Mouse (Mus musculus) 3134 (cell line): ENCODE measurements around the gene Prph2.

Experiments used
- DNase-seq: peaks from one replicate; pipeline ENCODE4 v3.0.0-alpha.2; 2011; ENCODE audit warnings: low spot score; ENCODE audit not compliant: insufficient read length; ENCODE audit errors: extremely low read depth

Prph2 gene

DNA sequence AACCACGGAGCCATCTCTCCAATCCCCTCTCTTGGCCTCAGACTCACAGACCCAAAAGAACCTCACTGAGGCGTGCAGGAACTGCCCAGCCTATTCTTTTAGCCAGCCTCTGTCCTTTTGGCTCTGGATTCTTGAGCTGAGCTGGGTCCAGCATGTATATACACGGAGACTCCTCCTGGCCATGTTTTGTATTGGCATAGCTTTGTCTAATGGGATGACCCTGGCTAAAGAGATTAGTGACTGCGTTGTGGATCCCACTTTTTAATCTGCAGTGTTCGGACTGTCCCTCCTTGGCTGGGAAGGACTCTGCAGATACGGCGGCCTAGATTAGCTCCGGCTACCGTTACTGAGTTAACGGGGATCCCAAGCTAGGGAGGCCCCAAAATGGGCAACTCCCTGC lies at the start of gene Prph2:
Prph2 (plus strand) TSS at position 274 of the 400 bp plus-strand sequence.
- DNase-seq: no peak

DNA sequence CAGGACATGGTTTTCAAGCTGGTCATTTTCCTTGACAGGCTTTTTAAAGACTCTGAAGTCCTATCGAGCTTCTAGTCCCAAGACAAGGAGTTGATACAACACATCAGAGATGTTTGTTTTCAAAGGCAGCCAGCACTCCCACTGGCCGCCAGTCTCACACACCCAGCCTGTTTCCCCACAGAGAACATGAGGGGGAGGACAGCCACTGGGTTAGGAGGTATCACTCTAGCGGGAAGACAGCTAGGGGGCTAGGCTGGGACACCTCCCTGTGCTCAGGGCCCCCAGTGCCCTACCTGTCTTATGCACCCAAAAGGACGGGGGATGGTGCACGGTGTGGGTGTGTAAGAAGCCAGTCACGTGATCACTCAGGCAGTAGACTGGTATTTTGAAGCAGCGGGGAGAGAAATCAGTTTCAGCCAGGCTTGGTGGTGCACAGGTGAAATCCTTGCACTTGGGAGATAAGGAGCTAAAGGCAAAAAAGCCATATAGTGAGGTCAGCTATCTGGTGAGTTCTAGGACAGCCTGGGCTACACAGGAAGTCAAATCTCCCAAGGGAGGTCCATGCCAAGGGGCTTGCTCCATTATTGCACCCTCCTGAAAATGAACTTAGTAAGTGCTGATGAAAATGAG lies 45.6 kb upstream of the Prph2 start:
- DNase-seq: no peak

DNA sequence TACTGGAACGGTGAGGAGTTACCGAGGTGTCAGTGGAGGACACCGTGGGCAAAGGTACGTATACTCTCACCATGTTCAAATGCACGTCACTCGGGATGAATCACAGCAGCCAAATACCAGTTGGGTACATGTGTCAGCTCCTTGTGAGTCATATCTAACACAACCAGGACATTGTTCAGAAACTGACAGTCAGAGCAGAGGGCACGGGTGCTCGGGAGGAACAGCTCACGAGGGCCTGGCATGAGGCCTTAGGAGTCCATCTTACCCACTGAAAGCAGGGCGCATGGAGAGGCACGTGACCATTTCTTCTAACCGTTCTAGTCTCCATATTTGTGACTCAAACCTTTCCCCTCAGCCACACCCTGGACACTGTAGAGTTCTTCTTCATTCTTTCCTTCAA lies 43.4 kb upstream of the Prph2 start:
- DNase-seq: peak; percentile 86

DNA sequence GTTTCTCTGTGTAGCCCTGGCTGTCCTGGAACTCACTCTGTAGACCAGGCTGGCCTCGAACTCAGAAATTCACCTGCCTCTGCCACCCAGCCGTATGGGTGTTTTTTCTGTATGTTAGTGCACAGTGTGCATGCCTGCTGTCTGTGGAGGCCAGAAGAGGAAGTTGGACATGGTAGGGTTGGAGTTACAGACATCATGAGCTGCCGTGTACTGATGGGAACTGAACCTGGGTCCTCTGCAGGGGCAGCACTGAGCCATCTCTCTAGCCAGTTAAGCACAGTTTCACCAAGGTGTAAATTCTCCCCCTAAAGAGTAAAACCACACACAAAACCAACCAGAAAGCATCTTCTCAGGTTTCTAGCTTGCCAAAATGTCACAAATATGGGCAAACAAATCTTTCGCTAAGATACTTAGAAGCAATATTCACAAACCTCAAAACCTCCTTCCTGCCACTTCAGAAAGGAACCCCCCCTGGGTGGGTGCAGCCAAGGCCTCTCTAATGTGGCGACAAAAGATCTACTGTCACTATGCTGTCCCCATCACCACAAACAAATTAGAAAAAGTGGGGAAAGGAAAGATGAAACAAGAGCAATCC lies 40.0 kb upstream of the Prph2 start:
- no peak for DNase-seq

DNA sequence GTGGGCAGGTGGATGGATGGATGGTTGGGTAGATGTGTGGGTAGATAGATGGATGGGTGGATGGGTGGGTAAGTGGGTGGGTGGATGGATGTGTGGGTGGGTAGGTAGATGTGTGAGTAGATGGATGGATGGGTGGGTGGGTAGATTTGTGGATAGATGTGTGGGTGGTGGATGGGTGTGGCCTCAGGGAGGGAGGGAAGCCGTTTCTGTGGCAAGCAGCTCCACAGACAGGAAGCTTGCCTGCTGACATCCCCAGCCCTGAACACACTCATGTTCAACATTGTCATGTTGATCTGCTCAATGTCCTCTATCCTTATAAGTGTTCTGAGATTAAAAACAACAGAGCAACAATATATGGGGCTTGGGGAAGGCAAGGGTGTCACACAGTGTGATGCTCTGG lies 39.3 kb upstream of the Prph2 start:
- no peak for DNase-seq

DNA sequence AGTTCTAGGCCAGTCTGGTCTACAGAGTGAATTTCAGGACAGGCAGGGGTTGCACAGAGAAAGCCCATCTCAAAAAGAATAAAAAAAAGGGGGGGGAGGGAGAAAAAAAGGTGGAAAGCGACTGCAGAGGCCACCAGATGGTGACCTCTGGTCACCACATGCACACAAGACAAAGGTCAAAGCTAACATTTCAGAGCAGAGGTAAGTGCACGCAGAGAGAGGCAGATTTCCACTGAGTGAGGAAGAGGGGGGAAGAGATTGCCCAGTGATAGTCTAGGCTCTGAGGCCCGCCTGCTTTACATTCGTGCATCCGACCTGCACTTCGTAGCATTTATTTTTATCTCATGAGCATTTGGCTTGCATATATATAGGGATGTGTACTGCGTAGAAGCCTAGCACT lies 37.5 kb upstream of the Prph2 start:
- DNase-seq: no peak

DNA sequence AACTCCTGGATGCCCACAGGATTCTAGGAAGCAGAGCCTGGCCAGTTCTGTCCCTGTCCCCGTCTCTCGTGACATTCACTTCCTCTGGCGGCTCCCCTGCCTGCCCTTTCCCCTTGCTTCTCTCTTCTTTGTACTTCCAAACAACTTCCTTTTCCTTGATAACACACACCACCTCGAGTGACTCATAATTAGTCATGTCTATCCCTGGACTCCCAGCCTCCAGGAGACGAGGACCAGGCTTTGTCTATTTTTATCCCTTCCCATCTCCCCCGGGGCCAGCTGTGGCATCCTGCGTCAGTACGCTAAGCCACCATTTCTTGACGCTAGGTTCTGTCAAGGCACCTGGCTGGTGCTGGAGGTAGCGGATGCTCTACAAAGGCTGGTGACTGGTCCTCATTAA lies 36.1 kb upstream of the Prph2 start:
- peak; percentile 78 for DNase-seq

DNA sequence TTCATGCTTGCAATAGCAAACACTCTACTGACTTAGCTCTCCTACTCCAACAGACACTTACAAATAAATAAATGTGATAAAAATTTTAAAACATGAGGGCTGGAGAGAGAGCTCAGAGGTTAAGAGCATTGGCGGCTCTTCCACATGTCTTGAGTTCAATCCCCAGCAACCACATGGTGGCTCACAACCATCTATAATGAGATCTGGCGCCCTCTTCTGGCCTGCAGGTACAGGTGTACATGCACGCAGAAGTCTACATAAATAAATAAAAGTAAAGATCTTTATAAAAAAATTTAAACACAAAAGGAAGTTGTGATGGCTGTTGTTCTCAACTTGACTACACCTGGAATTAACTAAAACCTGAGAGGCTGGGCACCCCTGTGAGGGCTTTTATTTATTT lies 34.6 kb upstream of the Prph2 start:
- DNase-seq: no peak

DNA sequence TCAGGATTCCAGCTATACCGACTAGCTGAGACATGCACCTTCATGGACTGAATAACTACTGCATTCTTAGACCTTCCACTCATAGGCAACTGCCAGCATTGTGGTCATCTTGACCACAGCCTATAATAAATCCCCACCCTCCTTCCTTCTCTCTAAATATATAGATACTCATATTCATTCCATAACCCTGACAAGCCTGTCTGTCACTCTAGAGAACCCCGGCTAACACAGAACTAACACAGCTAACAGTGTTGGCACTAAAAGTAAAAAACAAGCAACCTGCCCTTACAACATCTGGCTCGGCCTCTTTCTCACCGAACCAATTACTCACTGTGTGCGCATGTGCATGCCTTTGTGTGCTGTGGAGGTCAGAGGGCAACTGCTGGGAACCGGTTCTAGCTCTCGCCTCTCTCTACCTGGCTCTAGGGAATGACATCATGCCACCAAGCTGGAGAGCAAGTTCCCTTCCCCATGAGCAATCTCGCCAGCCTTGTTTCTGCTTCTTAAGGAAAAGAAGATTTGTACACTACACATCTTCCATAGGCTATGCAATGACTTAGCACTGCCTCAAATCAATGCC lies 33.8 kb upstream of the Prph2 start:
- peak; percentile 64 for DNase-seq

DNA sequence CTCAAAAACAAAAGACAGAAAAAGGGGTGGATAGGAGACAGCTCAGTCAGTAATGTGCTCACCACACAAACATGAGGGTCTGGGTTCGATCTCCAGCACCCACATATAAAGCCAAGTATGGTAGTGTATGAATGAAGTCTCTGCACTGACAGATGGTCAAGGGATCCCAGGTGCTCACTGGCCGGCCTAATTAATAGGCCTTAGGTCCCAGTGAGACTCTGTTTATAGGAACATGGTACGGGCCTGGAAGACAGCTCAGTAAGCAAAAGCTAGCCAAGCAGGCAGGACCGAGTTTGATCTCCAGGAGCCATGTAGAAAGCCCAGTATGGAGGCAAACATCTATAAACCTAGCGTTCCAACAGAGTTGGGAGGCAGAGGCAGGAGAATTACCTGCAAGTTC lies 33.2 kb upstream of the Prph2 start:
- DNase-seq: no peak

DNA sequence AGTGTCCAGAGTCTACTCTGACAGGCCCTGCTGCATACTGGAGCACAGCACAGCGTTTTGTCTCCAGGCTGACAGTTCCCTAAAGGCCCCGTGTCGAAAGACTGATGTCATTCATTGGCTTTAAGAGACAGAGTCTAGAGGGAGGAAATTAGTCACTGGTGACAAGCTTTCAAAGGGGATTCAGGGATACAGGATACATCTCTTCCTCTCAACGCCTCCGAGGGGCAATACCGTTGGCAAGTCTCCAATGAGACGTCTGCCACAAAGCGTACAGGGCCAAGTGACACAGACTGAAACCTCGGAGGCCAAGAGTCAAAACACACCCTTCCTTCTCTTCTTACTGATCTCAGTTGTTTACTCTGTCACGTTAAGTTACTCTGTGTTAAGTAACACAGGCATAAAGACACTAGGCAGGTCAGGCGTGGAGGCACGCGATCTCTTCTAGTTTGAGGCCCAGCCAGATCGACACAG lies 30.4 kb upstream of the Prph2 start:
- DNase-seq: peak; percentile 71

DNA sequence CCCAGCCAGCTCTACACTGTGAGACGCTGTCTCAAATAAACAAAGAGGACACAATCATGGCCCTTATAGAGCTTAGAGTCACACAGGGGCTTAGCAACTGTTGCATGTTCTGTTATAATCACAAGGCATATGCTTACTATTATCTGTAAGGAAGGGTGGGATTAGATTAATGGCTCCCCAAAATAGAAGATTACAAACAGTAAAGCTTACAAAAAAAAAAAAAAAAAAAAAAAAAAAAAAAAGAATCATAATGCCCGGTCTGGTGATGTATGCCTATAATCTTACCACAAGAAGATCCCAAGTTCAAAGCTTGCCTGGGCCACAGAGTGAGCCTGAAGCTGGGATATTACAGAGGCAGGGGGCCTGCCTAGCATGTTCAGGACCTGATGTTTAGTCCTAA lies 29.9 kb upstream of the Prph2 start:
- DNase-seq: no peak

DNA sequence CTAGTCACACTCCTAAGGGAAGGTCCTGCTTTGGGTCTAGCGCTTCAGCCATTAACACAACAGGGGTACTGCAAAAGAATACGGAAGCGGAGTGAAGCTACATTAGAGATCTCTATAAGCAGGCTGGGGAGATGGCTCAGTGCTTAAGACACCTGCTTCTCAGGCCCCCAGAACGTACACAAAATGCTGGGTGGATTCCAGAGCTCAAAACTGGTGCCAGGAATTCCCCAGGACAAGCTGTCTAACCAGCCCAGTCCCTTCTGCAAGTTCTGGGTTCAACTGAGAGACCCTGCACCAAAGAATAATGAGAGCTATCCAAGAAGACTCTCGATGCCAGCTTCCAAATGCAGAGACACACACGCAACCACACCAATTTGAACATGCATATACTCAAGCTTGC lies 28.5 kb upstream of the Prph2 start:
- no peak for DNase-seq

DNA sequence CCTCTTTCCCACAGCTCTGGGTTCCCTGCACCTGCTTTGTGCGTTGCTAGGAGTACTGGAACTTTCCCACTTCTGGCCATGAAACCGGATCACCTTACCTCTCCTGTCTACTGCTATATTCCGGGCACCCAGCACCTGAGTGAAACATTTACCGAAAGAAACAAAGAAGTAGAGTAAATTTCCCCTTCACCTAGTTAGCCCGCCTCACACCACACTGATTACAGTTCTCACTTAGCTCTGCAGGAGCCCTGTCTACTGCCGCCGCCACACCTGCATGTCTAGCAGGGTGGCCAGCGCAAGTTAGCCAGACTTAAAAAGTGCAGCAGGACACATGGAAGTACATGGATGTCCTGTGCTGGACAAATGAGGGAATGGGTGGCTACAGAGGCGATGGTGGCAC lies 27.2 kb upstream of the Prph2 start:
- no peak for DNase-seq

DNA sequence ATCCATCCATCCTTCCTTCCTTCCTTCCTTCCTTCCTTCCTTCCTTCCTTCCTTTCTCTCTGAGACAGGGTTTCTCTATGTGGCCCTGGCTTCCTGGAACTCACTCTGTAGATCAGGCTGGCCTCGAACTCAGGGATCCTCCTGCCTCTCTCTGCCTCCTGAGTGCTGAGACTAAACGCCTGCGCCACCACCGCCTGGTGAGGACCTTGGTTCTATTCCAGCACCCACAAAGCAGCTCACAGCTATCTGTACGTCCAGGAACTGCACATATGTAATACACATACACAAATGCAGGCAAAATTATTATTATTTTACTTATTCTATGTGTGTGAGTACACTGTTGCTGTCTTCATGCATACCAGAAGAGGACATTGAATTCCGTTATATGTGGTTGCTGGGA lies 25.5 kb upstream of the Prph2 start:
- no peak for DNase-seq

DNA sequence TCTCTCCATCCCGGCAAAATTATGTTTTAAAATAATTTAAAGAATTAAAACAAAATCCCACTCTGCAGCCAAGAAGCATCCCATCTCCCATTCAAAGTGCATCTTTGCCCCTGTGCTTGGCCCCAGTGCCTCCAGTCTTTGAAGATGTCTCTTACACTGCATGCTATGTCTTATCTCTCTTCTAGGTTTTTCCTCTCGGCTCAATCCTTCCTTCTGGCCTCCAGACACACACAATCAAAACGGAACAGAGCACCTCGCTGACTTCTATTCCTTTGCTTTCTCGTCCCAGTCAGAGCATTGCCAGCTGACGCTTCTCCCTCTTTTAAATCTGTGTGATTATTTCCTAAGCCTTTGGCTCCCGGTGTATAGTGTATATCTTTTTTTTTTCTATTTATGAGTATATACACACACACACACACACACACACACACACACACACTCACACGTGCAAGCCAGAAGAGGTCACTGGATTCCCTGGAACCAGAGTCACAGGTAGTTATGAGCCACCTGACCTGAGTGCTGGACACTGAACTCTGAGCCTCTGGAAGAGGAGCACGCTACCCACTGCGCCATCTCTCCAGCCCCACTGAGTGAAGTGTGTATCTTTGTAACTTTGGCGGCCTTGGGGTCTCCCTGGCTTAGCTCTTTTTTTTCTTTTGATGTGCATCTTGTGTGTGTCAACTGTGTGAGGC lies 24.9 kb upstream of the Prph2 start:
- DNase-seq: no peak

DNA sequence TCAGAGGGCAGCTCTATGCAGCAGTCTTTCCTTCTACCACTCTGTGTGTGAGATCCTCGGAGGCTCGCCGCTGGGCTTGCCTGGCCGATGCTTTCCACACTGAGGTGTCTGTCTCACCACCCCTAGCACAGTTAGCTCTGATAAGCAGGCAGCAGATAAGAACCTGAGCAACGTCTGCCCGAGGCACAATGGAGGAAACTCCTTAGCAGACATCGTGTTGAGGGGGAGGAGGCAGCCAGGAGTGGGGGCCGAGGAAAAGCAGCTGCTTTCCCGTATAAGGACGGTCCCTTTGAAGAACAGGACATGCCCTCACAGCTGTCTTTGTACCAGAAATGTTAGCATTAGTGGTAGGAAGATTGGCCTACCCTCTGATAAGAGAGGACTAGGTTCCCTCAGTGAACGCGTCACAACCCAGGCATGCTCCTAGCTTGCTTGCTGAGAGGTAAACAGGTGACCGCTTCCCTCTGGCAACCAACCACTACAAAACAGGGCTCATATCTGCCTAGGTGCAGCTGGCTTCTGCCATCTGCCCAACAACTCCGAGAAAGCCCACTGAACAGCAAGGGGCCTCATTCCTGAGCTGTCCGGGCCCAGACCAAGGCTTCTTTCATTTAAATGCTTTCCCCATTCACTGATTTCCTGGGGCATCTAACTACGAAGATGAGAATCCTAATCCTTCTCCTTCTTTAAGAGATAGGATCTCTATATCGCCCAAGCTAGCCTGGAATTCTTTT lies 24.2 kb upstream of the Prph2 start:
- no peak for DNase-seq

DNA sequence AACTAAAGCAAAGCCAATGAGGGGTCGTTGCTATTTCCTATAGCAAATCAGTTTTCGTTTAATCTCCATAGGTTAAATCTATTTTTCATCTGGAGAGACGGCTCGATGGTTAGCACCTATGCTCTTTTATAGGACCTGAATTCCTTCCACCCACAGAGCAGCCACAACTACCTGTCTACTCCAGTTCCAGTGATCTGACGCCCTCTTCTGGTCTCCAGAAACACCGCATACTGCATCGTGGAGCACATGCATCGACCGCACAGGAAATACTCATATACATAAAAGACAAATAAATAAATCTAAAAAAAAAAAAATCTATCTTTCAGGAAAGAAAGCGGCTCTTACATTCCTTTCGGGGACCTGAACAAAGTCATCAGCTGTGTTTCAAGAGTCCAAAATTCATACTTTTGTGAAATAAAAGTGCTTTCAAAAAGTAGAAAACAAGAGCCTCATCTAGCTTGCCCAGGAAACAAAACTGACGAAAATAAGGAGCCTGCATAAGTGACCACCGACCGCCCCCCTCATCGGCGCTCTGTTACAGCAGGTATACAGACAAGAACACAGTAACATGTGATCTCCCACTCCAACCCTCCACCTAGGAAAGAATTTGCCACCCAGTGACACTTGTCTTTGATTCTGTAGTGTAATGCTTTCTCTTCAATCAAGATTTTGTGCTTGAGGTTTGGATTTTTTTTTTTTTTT lies 21.6 kb upstream of the Prph2 start:
- peak; percentile 51 for DNase-seq

DNA sequence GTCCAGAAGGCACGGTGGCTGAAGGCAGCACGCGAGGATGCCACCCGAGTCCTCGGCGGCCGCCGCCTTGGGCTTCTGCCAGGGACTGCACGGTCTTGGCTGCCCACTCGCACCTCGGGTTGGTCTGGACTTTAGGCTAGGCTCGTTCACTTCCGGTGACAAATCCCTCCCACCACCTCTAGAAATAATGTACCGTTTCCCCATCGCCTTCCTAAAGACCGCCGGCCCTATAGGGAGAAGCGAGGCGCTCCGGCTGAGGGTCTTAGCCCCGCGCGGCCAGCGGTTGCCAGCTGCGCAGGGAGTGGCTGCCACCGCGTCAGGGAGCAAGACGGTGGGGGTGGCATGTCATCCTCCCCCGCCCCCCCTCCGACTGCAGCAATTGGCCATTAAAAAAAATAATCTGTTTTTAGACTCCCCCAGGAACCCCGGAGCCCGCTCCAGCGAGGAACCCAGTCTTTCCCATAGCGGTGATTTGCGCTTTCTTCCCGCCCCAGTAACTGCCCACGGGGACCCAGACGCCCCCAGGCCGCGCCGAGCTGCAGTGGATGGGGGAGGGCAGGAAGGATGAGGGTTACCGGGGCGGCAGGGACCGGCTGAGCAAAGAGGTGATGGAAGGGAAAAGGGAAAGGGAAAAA lies 20.7 kb upstream of the Prph2 start:
- peak; percentile 92 for DNase-seq
